Mouse (Mus musculus) large intestine, adult 2 months (tissue): Measurements from ENCODE around the gene Capn10. TPM values are rescaled to one million over a fixed set of nuclear protein-coding genes. Genes with fewer than 3 reads are reported as not detected.
"Not testable (repeated sequence)": the region's sequence is repeated elsewhere in the genome, so short reads cannot be mapped to it uniquely, and the experiment has no call there.

Experiments used
- DNase-seq: peaks from one replicate; pipeline ENCODE4 v3.0.0-alpha.2; 2012; ENCODE audit warnings: low read depth, low spot score
- WGBS: fragments of 180-500 bp; shearing (Covaris S2); methylation state at CpG from one replicate; pipeline ENCODE4 v1.1.7; 2018; 5-methylcytosine and 5-hydroxymethylcytosine counted together
- polyA plus RNA-seq: library from polyadenylated mRNA; depleted of rRNA; stranded (reverse); fragments of >200 nt; gene quantifications from 2 replicates; pipeline ENCODE4 v1.2.3, GENCODE M21; 2012; rRNA removed

Gene Capn10
- polyA plus RNA-seq, 1 experiment = 31.3 TPM

- DNase-seq = not testable (repeated sequence)
- WGBS = 84% methylated on average over 6 of the region's 6 CpGs
Observed at GRCm38 (mm10) chr1:92970791-92971190, 36.6 kb downstream of the Capn10 start.

- 77% methylated on average over 7 of the region's 7 CpGs for WGBS
- DNase-seq = no peak
Observed at GRCm38 (mm10) chr1:92971879-92972795, 38.0 kb downstream of the Capn10 start.

GRCm38 (mm10) chr1:92972854-92973253 is 38.7 kb downstream of the Capn10 start:
- DNase-seq = no peak
- 32% methylated on average over 1 of the region's 1 CpGs for WGBS

GRCm38 (mm10) chr1:92976141-92976566 is 42.0 kb downstream of the Capn10 start:
- no peak for DNase-seq
- 71% methylated on average over 6 of the region's 6 CpGs for WGBS

GRCm38 (mm10) chr1:92978645-92979044 is 44.5 kb downstream of the Capn10 start:
- no peak for DNase-seq
- WGBS = 27% methylated on average over 7 of the region's 7 CpGs

- WGBS = 51% methylated on average over 11 of the region's 11 CpGs
- no peak for DNase-seq
Observed at GRCm38 (mm10) chr1:92979073-92979602, 45.0 kb downstream of the Capn10 start.

- WGBS = 84% methylated on average over 7 of the region's 7 CpGs
- no peak for DNase-seq
Observed at GRCm38 (mm10) chr1:92981056-92981845, 47.1 kb downstream of the Capn10 start.

- DNase-seq = no peak
- WGBS = 88% methylated on average over 17 of the region's 17 CpGs
Observed at GRCm38 (mm10) chr1:92982931-92983605, 48.9 kb downstream of the Capn10 start.

GRCm38 (mm10) chr1:92984999-92985398 is 50.8 kb downstream of the Capn10 start:
- DNase-seq = no peak
- 90% methylated on average over 5 of the region's 5 CpGs for WGBS

- no peak for DNase-seq
- WGBS = 25% methylated on average over 4 of the region's 4 CpGs
Observed at GRCm38 (mm10) chr1:92988894-92989293, 54.7 kb downstream of the Capn10 start.

GRCm38 (mm10) chr1:92989891-92990290 is 55.7 kb downstream of the Capn10 start:
- peak; percentile 81 for DNase-seq
- 19% methylated on average over 4 of the region's 4 CpGs for WGBS

GRCm38 (mm10) chr1:92992214-92992855 is 58.2 kb downstream of the Capn10 start:
- 81% methylated on average over 6 of the region's 6 CpGs for WGBS
- DNase-seq = no peak

- no peak for DNase-seq
- 76% methylated on average over 2 of the region's 2 CpGs for WGBS
Observed at GRCm38 (mm10) chr1:92992880-92993279, 58.7 kb downstream of the Capn10 start.

Other genes with a start within 250 kb of the Capn10 start
- gene Gpc1, start 102.7 kb upstream of the Capn10 start, polyA plus RNA-seq = 6.8 and 7.5 TPM in 2 replicates
- gene Ankmy1, start 31.5 kb upstream of the Capn10 start, polyA plus RNA-seq = 0.11 and 0.18 TPM in 2 replicates
- 10.4 and 12.7 TPM in 2 replicates for gene Dusp28, start 27.4 kb upstream of the Capn10 start, polyA plus RNA-seq
- 147 and 154 TPM in 2 replicates for gene Rnpepl1, start 23.6 kb upstream of the Capn10 start, polyA plus RNA-seq
- gene Gpr35, start 16.5 kb downstream of the Capn10 start, polyA plus RNA-seq = 21.9 and 37.1 TPM in 2 replicates
- gene Aqp12, start 72.0 kb downstream of the Capn10 start, polyA plus RNA-seq = 0.12 TPM in 1 of 2 replicates, not detected in the other
- gene Kif1a, start 167.6 kb downstream of the Capn10 start, polyA plus RNA-seq = 1.4 and 2.7 TPM in 2 replicates
- 0.14 and 0.34 TPM in 2 replicates for gene Agxt, start 200.9 kb downstream of the Capn10 start, polyA plus RNA-seq
- gene 2310007B03Rik, start 226.6 kb downstream of the Capn10 start, polyA plus RNA-seq = 8.4 and 10.3 TPM in 2 replicates
- 0.07 and 0.09 TPM in 2 replicates for gene Crocc2, start 234.3 kb downstream of the Capn10 start, polyA plus RNA-seq